Mouse (Mus musculus) small intestine, adult 2 months (tissue): ENCODE results near the gene Tmem33.

Experiments used
- CTCF ChIP-seq: fragments of 200-500 bp; IDR thresholded peaks from 2 replicates; pipeline ENCODE4 v1.5.1; 2012; ENCODE audit warnings: low read depth, mild to moderate bottlenecking, control low read depth, inconsistent platforms, low read length, moderate library complexity, mixed read lengths; ENCODE audit not compliant: insufficient replicate concordance, insufficient read length; ENCODE audit errors: extremely low read depth
- POLR2A ChIP-seq: fragments of 200-500 bp; IDR thresholded peaks from 2 replicates; pipeline ENCODE4 v1.6.1; 2012; ENCODE audit warnings: low read depth, mild to moderate bottlenecking, control low read depth, inconsistent platforms, low read length, moderate library complexity

GRCm38 (mm10) chr5:67307659-67308222 lies 47.4 kb downstream of the Tmem33 start:
- TF ChIP-seq CTCF: no peak
- TF ChIP-seq POLR2A: no peak
